Mouse (Mus musculus): ENCODE data around the gene Gria1. TPM values are rescaled to one million over a fixed set of nuclear protein-coding genes. Genes with fewer than 3 reads are reported as not detected.

Gria1 gene
- polyA plus RNA-seq, 1 experiment = 75.4 TPM

DNA sequence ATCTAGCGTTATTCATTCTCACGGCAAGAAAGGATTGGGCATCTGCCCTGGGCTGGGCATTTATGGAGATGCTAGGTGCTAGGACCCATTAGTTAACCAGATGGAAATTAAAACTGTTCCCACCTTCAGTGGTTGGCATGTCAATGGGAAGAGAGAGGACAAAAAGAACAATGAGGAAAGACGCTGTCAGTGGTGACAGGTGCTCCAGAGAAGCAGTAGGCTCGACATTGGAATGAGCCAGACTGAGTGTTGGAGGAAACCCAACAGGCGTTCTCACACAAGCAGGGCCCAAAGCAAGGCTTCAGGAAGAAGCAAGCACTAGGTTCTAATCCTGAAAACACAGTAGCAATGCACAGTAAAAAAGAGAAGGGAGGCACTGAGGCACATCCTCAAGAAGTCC lies 203.4 kb downstream of the Gria1 start:
- H3K27ac ChIP-seq (ENCODE audit: insufficient read depth, low read depth, low read length) = no peak overlapping the region
- 69% methylated on average over 5 of the region's 5 CpGs for WGBS

DNA sequence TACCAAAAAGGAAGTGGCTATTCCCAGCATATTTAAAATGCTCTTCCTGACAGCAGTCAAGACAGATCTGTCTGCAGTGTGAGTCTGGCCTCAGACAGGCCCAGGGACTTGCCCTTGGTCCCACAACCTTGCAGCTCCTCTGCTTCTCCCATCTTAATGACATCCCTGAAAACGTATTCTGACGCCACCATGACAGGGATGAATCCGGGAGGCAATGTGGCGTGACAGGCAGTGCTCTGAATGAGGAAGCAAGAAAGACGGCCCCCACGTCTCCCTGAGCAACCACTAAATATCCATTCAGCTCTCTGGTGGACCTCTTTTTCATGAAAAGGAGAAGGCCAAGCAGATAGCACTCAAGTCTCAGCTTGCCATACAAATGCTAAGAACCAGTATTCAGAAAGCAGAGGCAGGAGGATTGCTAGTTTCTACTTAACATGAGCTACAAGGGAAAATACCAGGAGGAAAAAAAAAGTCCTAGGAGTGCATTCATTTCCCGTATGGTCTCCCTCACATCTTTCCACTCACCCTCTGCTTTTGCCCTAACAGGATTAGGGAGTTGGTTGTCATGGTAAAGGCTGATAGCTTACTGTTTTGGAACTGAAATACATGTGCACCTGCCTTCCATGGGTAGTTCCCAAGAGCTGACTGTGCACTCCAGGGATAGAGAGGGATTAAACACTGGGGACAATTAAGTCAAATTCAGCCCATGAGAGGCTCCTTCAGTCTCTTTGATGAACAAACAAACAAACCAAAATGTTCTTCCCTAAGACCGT lies 211.8 kb downstream of the Gria1 start:
- Histone ChIP-seq H3K4me3 (ENCODE audit: insufficient read depth, low read depth, low read length) (no peak overlapping the region), H3K27ac (ENCODE audit: insufficient read depth, low read depth, low read length) (no peak overlapping the region), H3K4me1 (ENCODE audit: control insufficient read depth, insufficient read depth, low read length) (peaks cover 5% of the 10 kb centered on the region)
- 52% methylated on average over 8 of the region's 8 CpGs for WGBS
- TF ChIP-seq CTCF (IDR thresholded peaks at IDR 0.05; ENCODE audit: insufficient read depth, low read depth, low read length) (no peak), POLR2A (IDR thresholded peaks at IDR 0.05; ENCODE audit: insufficient read depth, low read depth, low read length) (no peak)

More for the DNA sequence above, 203.4 kb downstream of the Gria1 start:
- TF ChIP-seq POLR2A (IDR thresholded peaks at IDR 0.05; ENCODE audit: insufficient read depth, low read depth, low read length) (no peak), CTCF (IDR thresholded peaks at IDR 0.05; ENCODE audit: insufficient read depth, low read depth, low read length) (no peak)
- H3K4me1 ChIP-seq (ENCODE audit: control insufficient read depth, insufficient read depth, low read length) = peaks cover 2% of the 10 kb centered on the region; the same call in 1 of the 2 replicates
- no peak overlapping the region for H3K4me3 ChIP-seq (ENCODE audit: insufficient read depth, low read depth, low read length)

DNA sequence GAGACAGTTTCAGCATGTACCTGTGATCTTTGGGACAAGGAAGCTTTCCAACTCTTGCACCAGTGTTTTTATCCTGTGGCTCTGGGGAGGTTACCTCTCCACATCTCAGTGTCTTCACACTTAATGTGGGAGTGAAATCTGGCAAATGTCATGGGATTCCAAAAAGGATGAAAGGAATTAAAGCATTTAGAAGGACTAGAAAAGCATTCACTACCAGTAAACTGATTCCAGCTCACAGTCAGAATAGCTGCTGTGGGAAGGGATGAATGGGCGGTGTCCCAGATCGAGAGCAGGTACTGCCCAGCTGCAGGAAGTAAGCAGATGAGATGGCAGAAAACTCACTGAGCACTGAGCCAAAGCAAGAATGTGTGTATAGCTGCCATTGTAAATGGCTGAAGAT lies 224.3 kb downstream of the Gria1 start:
- 68% methylated on average over 2 of the region's 2 CpGs for WGBS
- peaks cover 3% of the 10 kb centered on the region; the same call in 1 of the 2 replicates for H3K4me1 ChIP-seq (ENCODE audit: control insufficient read depth, insufficient read depth, low read length)

DNA sequence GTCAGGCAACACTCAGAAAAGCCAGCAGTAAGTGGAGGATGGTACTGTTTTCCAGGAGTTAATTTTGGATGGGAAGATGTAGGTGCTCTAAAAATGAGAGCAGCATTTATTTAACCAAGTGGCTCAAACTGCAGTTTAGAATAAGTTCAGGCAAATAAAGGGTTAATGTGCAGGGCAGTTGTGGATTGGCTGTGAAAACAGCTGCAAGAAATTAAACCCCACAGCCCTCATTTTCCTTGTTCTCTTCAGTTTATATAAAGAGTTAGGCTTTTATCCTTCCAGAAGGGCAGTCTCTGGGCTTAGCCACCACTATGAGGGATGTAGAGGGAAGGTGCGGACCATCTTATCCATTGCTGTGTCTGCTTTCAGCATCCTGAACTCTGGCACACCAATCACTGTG lies 225.2 kb downstream of the Gria1 start:
- no peak overlapping the region for H3K4me3 ChIP-seq (ENCODE audit: insufficient read depth, low read depth, low read length)
- H3K27ac ChIP-seq (ENCODE audit: insufficient read depth, low read depth, low read length) = no peak overlapping the region
- H3K4me1 ChIP-seq (ENCODE audit: control insufficient read depth, insufficient read depth, low read length) = peaks cover 3% of the 10 kb centered on the region; the same call in 1 of the 2 replicates
- no peak for TF ChIP-seq POLR2A (IDR thresholded peaks at IDR 0.05; ENCODE audit: insufficient read depth, low read depth, low read length)
- no peak for TF ChIP-seq CTCF (IDR thresholded peaks at IDR 0.05; ENCODE audit: insufficient read depth, low read depth, low read length)
- WGBS = 82% methylated on average over 1 of the region's 1 CpGs

More for the DNA sequence above, 224.3 kb downstream of the Gria1 start:
- H3K27ac ChIP-seq (ENCODE audit: insufficient read depth, low read depth, low read length) = no peak overlapping the region
- no peak for TF ChIP-seq CTCF (IDR thresholded peaks at IDR 0.05; ENCODE audit: insufficient read depth, low read depth, low read length)
- TF ChIP-seq POLR2A (IDR thresholded peaks at IDR 0.05; ENCODE audit: insufficient read depth, low read depth, low read length) = no peak
- no peak overlapping the region for H3K4me3 ChIP-seq (ENCODE audit: insufficient read depth, low read depth, low read length)

DNA sequence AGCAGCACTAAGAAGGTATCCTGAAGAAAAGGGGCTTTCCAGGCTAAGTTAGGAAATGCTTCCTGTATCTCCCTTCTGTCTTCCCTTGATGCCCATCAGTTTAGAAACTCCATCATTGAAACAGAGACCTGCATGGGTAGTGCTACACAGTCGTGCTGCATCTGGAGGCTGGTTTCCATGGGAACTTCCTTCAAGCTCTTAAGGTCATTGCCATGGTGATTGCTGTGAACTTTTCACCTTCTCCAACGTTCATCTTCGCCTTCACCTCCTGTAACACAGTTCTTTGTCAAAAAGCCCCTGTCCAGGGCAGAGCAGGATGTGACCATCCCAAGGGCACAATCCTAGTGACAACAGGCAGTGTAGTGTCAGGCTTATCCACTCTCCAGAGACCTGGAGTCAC lies 228.6 kb downstream of the Gria1 start:
- Histone ChIP-seq H3K4me3 (ENCODE audit: insufficient read depth, low read depth, low read length) (no peak overlapping the region), H3K27ac (ENCODE audit: insufficient read depth, low read depth, low read length) (no peak overlapping the region), H3K4me1 (ENCODE audit: control insufficient read depth, insufficient read depth, low read length) (peaks cover 3% of the 10 kb centered on the region; the same call in 1 of the 2 replicates)
- 38% methylated on average over 3 of the region's 3 CpGs for WGBS
- TF ChIP-seq CTCF (IDR thresholded peaks at IDR 0.05; ENCODE audit: insufficient read depth, low read depth, low read length) = no peak
- no peak for TF ChIP-seq POLR2A (IDR thresholded peaks at IDR 0.05; ENCODE audit: insufficient read depth, low read depth, low read length)

DNA sequence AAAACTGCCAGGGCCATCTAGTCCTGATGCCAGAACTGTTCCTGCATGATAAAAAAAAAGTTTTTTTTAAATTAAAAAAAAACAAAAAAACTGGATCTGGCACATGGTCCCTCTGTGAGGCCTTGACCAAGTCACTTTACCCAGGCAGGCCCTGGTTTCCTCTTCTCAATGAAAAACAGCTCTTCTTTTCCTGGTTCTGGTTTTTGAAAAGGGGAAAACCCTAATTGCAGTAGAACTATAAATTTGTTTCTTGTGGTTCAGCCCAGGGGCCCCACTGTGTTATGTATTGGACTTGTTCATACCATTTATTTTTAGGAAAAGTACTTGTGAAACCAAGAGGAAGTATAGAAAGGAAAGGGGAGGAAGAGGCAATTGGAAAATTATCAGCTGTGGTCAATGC lies 232.6 kb downstream of the Gria1 start:
- Histone ChIP-seq H3K4me3 (ENCODE audit: insufficient read depth, low read depth, low read length) (no peak overlapping the region), H3K27ac (ENCODE audit: insufficient read depth, low read depth, low read length) (no peak overlapping the region), H3K4me1 (ENCODE audit: control insufficient read depth, insufficient read depth, low read length) (no peaks in the 10 kb centered on the region)
- TF ChIP-seq POLR2A (IDR thresholded peaks at IDR 0.05; ENCODE audit: insufficient read depth, low read depth, low read length) = no peak
- no peak for TF ChIP-seq CTCF (IDR thresholded peaks at IDR 0.05; ENCODE audit: insufficient read depth, low read depth, low read length)

DNA sequence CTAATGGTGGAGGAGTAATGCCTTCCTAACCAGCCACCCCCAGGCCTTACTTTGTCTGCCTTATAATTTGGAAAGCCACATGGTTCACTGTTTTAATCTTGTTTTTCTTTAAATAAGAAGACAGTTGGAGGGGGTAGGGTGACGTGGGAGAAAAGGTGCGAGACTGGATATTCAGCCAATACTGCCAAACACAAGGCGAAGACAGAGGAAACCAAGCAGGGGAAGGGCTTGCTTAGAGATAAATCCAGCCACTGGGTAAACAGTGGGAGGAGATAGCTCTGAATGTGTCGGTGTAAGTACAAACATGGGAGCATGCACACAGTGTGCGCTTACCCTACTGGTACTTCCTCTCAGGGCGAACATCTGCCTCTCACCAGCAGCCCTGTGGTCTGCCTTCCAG lies 233.4 kb downstream of the Gria1 start:
- Histone ChIP-seq H3K4me3 (ENCODE audit: insufficient read depth, low read depth, low read length) (no peak overlapping the region), H3K4me1 (ENCODE audit: control insufficient read depth, insufficient read depth, low read length) (no peaks in the 10 kb centered on the region), H3K27ac (ENCODE audit: insufficient read depth, low read depth, low read length) (no peak overlapping the region)
- TF ChIP-seq POLR2A (IDR thresholded peaks at IDR 0.05; ENCODE audit: insufficient read depth, low read depth, low read length) (no peak), CTCF (IDR thresholded peaks at IDR 0.05; ENCODE audit: insufficient read depth, low read depth, low read length) (no peak)
- 63% methylated on average over 6 of the region's 6 CpGs for WGBS

DNA sequence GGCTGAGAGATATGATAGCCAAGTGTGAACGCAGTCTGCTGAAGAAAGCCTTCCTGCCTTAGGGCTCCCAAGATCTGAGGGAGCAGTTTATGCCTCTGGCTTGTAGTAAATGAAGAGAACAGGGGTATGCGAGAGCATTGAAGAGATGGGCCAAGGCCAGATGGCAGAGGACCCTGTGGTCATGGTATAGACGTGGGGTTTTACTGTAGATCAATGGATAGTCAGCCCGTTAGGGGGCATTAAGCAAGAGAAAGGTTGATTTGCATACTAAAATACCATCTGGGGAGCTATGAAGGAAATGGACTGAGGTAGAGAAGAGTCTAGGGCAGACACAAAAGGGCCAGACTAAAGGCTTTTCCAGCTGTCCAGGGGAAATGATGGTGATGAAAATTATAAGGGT lies 237.7 kb downstream of the Gria1 start:
- Histone ChIP-seq H3K4me1 (ENCODE audit: control insufficient read depth, insufficient read depth, low read length) (peaks cover 2% of the 10 kb centered on the region), H3K27ac (ENCODE audit: insufficient read depth, low read depth, low read length) (no peak overlapping the region), H3K4me3 (ENCODE audit: insufficient read depth, low read depth, low read length) (no peak overlapping the region)
- no peak for TF ChIP-seq CTCF (IDR thresholded peaks at IDR 0.05; ENCODE audit: insufficient read depth, low read depth, low read length)
- no peak for TF ChIP-seq POLR2A (IDR thresholded peaks at IDR 0.05; ENCODE audit: insufficient read depth, low read depth, low read length)
- WGBS = 69% methylated on average over 4 of the region's 4 CpGs

DNA sequence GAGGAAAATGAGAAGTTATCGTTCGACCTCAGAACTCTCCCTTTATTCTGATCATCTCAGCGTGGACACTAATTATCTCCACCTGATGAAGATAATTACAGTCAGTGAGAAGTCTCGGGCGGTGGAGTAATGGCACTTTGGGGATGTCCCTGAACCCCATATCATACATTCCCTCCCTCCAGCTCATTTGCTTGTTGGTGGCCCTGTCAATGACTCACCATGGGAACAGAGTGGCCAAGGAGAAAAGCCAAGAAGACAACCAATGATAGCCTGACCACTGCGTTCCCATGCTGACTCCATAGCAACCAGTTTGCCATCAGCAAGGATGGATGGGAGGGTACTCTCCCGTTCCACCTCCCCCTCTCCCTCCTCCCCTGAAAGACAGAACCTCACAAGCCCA lies 238.9 kb downstream of the Gria1 start:
- no peak overlapping the region for H3K27ac ChIP-seq (ENCODE audit: insufficient read depth, low read depth, low read length)
- TF ChIP-seq CTCF (IDR thresholded peaks at IDR 0.05; ENCODE audit: insufficient read depth, low read depth, low read length) (no peak), POLR2A (IDR thresholded peaks at IDR 0.05; ENCODE audit: insufficient read depth, low read depth, low read length) (no peak)
- H3K4me1 ChIP-seq (ENCODE audit: control insufficient read depth, insufficient read depth, low read length) = peaks cover 2% of the 10 kb centered on the region
- no peak overlapping the region for H3K4me3 ChIP-seq (ENCODE audit: insufficient read depth, low read depth, low read length)
- WGBS = 51% methylated on average over 7 of the region's 7 CpGs
